Mouse (Mus musculus) heart, adult 11 months (tissue): ENCODE results near the gene Rin3.
A peak's percentile ranks its signal among the peaks of the same experiment; 100 is the strongest.

ENCODE experiments used
- DNase-seq: peaks from one replicate; pipeline ENCODE4 v3.0.0; 2022

Rin3 gene

DNA sequence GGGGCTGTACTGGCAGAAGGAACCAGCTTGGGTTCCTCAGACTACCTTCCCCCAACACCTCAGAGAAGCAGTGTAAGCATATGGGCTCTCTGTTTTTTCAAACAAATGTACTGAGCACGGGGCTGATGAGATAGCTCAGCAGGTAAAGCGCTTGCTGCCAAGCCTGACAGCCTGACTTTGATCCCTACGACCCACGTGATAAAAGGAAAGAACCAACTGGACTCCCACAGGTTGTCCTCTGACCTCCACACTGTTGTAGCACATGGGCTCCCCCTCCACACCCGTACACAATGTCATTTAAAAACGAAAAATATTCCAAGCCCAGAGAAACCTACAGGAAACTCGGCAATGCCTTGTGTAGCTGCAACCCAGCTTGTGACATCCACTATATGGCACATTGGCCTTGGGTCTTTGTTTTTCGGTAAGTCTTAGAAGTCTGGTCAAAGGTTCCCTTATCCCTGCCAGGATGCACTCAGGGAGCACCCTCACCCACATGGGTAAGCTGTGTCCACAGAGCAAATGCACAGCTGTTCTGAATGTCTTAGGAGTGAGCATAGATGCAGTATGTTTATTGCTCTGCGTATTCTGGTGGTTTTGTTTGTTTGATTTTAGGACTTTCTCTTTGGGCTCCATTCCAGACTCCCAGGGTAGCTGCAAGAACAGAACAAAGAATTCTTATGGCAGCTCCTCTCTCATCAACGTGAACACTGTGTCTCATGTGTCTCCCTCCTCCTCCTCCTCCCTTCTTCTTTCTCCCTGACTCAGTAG is 22.4 kb downstream of the Rin3 start:
- DNase-seq = no peak

DNA sequence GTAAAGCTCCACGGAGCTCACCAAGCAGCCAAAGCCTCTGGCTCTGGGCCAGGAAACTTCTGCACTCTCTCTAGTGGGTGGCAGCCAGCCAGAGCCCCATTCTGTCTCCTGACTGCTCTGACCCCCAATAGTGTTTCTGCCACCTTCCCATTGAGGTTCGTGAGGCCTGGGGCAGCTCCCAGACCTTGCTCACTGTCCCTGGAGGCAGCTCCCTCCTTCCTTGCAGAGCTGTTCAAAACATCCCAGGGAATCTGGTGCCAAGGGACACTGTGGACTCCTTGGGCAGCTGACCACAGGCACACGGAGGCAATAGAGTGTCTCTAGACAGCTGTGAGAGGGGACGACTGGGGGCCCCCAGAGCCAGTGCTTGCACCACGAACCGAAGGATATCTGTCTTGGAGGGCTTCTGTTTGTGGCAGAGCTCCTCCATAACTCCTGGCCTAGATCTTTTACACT is 25.2 kb downstream of the Rin3 start:
- peak; percentile 97 for DNase-seq

DNA sequence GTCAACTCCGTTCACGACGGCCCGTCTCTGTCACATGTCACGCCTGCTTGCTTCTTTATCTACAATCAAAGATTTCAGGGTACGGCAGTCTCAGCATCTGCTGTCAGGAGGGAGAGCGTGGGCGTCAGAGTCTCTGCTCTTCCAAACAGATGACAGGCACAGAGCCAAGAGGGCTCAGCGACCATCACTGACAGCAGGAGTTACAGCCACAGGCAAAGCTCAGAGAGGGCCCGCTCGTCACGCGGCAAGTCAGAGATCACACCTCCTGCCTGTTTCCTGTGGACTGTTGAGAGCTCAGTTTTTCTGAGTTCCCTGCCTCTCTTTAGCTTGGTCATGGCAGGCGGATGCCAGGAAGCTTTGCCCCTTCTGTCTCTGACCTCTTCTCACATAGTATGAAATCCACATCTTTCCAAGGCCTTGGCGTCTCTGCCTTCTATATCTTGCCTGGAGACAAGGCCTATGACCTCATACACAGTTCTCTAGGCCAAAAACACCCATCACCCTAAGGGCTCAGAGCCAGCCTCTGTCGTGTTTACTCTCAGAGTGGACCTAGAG is 25.7 kb downstream of the Rin3 start:
- DNase-seq = peak; percentile 97

DNA sequence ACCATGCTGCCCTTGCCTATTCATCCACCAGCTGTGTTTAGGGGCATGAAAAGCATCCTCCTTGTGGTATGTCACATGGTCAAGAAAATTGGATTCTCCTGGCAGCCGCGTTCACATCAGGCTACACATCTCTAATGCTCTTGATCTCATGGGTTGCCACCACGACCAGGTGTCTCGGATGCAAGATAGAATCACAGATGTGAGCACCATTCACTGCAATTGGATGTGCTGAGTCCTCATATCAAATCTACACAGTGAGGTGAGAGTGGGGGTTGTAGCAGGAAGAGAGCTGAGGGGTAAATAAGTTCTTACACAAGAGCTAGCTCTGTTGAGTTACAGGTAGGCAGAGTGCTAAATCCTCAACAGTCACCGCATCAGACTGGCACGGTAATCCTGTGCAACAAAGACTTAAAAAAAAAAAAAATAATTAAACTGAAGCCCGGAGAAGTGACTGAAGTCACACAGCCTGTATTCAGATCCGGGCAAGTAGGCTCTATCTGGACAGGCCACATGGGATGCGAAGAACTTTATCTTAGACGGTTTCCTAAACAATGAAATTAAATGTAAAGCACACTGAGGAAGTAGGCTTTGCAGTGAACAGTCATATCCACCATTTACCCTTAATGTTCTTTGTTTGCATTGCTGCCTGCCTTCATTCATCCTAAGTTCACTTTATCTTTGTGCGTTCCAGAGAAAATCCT is 26.4 kb downstream of the Rin3 start:
- no peak for DNase-seq

DNA sequence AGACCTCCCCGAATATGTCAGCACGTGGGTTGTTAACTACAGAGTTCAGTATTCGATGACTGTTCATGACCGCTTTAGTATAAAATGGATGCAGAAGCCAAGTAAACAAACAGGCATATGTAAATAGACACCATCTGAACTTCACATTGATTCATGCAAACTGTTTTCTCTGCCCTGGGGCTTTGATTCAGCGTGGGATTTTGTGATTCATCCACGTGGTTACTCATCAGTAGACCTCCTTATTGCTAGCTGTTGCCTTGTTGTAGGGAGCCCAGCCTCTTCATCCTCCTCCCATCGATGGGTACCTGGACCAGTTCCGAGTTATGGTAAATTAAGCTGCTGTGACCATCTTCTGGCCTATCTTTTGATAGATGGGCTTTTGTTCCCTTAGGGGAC is 26.9 kb downstream of the Rin3 start:
- DNase-seq = no peak

DNA sequence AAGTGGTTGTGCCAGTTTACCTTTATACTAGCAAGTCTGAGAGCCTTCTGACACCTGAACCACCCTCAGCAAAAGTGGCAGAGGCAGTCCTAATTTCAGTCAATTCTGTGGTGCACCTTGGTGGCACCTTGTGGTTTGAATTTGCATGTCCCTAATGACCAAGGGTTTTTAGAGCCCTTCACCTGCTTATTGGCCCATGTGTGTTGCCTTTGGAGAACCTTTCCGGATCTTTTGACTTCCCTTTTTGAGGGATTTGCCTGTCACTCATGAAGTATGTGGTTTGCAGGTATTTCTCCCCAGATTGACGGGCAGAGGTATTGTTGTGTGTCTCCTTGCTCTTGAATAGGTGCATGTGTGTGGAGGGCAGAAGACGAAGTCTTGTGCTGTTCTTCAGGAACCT is 27.4 kb downstream of the Rin3 start:
- DNase-seq = no peak

DNA sequence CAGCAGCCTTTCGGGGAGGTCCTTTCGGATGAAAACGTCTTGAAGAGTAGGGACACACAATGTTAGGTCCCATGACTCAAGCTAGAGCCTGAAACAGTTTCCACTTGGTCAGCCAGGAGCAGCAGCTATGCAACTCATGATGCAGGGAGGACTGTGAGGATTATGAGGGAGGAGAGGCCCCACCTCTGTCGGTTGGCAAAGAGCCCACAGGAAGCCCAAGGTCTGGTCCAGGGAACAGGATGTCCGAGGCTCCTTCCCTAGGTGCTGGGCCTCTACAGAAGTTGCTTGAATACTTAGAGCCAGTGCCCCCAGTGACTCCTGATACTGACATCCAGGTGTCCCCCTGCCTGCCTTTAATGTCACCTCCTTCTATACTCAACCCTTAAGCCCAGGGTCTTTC is 28.6 kb downstream of the Rin3 start:
- DNase-seq = peak; percentile 96

DNA sequence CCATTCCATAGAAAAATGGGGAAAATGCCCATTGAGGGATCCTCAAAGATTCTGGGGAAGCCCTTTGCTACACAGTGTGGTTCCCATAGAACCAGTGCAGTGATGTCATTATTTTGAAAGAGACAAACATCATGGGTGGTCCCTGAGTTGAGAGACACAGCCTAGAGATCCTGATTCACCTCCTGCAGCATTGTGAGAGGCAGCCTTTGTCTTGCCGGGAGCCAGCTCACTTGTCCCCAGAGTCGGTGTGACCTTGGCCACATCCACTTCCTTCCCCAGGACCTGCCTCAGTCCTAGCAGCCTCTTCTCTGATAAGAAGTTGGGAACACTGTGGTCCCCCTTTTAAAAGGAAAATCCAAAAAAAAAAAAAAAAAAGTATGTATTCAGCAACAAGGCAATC is 36.3 kb downstream of the Rin3 start:
- peak; percentile 98 for DNase-seq

DNA sequence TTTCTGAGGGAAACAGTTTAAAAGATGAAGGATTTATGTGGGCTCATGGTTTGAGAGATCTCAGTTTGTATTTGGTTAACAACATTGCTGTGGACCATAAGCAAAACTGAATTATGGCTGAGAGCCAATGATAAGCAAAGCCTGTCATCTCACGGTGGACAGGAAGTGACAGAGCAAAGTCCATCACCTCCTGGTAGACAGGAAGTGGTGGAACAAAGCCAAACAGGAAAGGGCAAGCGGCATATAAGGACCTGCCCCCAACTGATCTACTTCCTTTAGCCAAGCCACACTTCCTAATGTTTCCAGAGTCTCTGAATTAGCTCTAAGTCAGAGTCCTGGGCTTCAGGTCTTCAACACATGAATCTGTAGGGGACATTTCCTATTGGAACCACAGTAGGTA is 37.1 kb downstream of the Rin3 start:
- peak; percentile 97 for DNase-seq

DNA sequence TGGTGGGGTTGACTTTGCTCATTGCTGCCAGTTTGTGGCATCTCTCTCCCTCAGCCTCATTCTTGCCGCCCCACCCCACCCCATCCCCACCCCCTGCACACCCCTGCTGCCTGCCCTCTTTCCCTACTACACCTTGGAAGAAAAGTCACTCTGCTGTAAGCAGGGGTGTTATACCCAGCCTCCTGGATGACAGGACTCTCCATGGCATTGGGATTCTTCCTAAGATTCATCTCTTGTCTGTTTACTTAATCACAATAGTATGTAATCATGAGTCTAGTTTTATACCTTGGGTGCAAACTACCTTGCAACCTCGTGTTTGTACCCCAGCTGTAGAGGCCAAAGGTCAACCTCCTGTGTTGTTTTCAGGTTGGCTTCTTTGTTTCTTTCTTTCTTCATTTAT is 37.5 kb downstream of the Rin3 start:
- no peak for DNase-seq

DNA sequence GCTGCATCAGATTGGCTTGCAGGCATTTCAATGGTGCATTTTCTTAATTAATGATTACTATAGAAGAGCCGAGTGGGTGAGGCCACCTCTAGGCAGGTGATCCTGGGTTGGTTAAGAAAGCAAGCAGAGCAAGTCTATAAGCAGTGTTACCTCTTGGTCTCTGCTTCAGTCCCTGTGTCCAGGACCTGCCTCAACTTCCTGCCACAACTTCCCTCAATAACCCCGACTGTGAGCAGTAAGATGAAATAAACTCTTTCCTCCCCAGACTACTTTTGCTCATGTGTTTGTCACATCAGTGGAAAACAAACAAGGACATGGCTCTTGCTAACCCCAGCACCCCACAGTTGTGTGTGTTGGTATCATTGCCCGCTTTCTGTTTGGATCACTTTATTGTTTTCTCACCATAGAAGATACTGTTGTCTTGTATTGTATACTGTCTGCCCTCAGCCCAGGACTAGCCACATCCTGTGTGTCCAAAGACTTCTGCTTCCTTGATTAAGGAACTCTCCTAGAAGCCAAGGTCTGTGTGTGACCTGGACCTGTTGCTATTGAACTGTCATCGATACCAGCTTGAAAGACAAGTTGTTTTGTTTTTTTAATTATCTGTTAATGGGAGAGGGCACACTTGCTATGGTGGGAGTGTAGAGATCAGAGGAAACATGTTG is 38.3 kb downstream of the Rin3 start:
- DNase-seq = no peak

DNA sequence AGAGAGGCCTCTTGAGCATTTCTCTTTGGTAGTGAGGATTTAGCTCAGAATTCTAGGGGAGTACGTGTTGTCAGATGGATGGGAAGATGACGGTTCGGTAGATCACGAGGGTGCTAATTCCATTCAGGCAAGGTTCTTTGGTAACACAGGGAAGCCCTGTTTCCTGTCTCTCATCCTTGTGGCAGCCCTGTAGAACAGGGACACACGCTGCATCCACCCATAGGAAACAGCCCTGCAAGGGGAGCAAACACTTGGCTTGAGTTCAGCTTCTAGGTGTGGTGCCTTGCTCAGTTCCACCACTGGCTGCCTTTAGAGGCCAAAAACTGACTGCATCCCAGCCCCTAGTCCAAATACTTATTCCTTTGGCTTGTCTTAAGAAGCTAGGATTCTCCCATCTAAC is 39.0 kb downstream of the Rin3 start:
- DNase-seq = peak; percentile 99

DNA sequence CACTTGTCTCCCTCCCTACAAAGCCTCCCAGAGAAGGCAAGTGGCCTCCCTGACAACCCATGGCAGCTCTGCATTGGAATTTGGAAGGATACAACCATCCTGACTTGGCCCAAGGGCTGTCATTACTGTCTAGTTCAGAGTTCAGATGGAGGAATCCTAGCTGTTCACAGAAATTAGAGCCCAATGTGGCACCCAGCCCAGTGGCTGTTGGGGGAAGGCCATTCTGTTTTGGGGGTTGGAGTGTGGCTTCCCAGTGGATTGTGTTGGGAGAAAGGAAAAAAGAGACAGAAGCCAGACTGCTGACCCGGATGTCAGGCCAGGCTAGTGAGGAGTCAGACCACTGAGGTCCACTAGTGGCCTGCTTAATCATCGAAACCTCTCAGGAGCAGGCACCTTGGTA is 40.5 kb downstream of the Rin3 start:
- DNase-seq = peak; percentile 96

DNA sequence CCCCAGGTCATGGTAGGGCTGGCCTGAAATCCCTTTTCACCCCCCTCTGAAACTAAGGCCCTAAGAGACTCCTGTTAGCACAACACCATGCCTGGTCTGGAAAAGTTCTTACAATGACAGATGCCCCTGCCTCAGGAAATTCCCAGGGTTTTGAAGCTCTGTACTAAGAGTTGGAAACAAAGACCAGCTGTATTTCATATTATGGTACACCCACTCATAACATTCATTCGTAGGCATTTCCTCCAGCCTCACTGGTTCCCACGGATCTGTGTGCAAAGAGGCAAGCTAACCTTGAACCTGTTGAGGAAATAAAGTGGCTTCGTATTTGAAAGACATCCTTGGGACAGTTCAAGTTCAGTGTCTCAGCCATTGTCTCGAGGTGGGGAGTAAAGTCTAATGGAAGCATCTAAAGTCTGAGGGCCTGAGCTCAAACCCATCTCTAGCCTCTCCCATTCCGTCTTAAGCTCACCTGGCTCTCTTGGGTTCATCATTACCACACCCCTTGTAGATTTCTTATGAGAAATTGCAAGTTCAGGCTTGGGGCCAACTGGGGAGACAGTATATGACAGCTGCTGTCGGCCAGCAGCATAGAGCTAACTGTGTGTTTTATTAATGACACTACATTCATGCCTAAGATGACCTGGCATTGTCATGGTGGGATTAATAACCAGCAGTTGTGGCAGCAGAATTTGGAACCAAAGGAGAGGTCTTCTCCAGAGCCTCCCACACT is 41.5 kb downstream of the Rin3 start:
- peak; percentile 97 for DNase-seq

DNA sequence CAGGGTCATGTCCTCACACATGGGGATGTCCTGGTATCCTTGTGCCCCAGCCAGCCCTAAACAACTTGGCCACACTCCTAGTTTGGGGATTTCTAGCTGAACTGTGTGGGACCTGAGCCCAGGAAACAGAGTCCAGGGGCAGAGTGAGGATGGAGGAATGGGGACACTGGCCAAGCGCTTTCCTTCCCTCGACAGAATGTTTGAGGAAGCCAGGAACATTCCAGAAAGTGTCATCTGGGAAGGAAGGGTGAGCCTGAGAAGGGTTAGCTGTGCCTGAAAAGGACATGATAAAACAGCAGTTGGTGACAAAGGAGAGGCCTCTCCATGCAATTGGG is 42.0 kb downstream of the Rin3 start:
- peak; percentile 96 for DNase-seq

DNA sequence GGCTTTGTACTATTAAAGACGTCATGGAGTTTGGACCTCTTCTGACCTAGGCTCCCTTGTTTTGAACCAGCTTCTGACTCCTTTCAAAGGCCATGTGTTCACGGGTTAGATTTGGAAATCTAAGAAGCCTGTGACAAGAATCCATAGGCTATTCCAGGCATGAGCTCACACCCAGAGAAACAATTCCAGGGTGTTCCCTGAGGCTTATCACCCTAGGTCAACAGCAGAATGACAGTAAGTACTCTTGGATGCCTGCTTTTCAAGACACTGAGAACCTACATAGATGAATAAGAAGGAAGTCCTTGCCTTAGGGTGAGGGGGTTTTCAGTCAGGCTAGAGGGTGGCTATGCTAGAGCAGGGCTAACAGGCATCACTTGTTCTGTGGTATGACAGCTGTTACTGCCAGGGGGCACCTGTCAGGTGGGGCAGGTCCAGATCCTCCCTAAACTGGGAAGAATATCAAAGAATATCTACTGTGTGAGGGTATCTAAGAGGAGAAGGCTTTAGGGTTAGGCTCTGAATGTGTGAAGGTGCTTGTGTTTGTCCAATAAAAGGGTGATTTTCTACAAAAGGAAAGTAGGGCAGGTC is 44.0 kb downstream of the Rin3 start:
- DNase-seq = no peak

DNA sequence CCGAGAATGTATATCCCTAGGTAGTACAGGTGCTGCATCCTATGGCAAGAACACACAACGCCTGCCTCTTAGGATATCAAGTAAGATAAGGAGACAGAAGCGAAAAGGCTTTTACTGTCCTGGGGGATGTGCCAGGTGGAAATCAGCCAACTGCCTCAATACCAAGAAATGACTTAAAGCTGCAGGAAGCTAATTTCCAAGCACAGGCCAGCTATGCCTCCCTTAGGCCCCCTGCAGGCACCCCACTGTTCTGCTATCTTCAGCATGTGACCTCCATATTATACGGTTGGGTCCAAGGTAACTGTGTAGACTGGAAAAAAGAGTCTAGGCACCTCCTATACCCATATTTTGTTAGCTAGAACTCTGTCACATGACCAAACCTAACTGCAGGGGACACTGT is 44.7 kb downstream of the Rin3 start:
- peak; percentile 94 for DNase-seq

DNA sequence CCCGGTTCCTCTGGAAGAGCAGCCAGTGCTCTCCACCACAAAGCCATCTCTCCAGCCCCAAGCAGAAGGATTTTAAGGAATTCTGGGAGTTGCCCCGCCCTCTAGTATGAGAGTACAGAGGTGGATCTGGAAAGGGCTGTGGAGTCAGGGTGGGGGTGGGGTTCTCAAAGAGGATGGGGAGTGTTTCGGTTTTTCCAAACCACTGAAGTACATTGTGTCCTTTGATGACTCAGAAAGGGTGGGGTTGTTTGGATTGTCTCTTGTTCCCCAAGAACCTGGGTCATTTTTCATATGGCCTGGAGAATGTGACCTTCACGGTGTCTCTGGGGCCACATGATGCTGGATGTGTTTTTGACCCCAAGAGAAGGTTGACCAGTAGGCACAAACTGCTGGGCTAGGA is 45.2 kb downstream of the Rin3 start:
- DNase-seq = peak; percentile 91

DNA sequence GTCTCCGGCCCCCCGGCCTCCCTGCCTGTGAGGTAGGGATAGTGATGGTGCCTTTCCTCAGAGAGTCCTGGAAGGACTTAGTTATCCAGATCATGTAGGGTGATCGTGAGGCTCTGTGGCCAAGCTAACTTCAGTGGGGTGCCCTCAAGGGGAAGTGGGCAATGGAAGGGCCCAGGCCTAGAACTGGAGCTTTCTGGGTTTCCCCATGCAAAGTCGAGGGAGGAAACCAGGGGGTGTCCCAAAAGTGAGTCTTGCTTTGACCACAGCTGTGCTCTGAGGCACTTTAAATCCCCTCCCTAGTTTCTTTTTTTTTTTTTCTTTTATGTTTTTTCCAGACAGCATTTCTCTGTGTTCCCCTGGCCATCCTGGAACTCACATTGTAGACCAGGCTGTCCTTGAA is 47.3 kb downstream of the Rin3 start:
- DNase-seq = no peak

DNA sequence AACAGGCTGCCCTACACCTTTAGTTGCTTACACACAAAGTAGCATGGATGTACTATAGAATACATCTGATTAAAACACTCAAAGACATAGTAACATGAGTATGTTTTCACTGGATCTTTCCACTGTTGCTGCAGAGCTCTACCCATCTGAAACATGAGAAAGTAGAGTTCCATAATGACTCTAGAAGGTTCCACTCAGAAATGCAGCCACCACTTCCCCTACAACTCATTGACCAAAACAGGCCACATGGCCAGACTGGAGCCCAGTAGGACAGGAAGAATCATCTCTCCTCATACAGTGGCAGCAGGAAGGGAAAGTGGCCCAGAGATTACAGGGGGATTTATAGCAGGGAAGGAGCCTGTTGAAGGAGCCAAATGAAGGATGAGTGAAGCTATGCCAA is 47.9 kb downstream of the Rin3 start:
- no peak for DNase-seq

DNA sequence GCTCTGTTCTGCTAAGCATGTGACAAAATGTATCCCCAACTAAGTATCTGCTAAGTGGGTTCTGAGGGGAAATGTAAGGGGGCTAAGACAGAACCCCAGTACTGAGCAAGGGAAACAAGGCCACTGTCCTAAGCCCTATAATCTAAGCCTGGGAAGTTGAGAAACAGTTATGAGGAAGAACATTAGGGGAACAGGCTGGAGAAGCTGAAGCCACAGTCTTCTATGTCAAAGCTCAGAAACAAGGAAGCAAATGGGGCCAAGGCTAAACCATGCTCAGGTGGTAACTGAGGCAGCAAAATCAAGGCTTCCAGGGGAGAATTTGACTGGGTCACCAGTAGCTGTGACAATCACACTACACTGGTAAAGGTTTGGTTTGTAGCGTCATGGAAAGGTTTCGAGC is 50.3 kb downstream of the Rin3 start:
- no peak for DNase-seq

DNA sequence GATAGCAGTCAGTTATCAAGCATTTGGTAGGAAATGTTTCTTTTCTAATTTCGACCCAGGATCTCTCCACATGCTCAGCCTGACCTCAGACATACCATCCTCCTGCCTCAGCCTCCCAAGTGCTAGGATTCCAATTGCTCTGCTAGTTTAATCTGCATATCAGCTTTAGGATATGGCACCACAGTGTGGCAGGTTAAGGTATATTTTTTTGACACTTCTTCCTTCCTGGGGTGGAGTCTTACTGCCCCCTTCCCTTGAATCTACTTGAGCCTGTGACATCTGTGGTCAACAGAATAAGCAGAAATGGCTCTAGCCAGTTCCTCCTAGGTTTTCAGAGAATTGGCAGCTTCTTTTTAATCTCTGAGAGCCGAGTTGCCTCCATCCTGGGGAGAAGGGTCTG is 56.2 kb downstream of the Rin3 start:
- no peak for DNase-seq

DNA sequence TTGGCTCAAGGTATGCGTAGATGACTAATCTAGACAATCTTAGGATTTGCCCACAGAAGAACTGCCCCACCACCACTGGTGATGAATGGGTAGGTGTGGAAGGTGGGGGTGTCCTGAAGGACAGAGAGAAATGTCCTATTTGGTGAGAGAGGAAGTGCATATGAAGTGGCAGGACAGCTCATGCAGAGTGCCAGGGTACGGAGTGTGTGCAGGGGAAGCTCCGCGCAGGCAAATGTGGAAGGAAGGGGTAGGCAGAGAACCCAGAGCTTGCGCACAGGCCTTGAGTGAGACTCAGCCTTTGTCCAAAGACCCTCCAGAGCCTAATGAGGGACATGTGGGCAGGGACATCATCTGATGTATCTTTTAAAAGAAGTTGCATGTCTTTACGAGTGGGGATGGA is 57.6 kb downstream of the Rin3 start:
- DNase-seq = no peak
